Mouse (Mus musculus) macrophage (primary cell): ENCODE data around the gene Rad52. TPM values are rescaled to one million over a fixed set of nuclear protein-coding genes. Genes with fewer than 3 reads are reported as not detected.

Experiments
- H3K27ac ChIP-seq: fragments of 350-480 bp; formaldehyde crosslinking; 2 replicates; pipeline ENCODE4 v1.9.0; 2021
- H3K36me3 ChIP-seq: fragments of 350-480 bp; formaldehyde crosslinking; 2 replicates; pipeline ENCODE4 v1.9.0; 2021; ENCODE audit errors: inconsistent target
- H3K4me3 ChIP-seq: fragments of 350-480 bp; formaldehyde crosslinking; 2 replicates; pipeline ENCODE4 v1.9.0; 2021; ENCODE audit errors: inconsistent target
- H3K79me2 ChIP-seq: fragments of 350-480 bp; formaldehyde crosslinking; 2 replicates; pipeline ENCODE4 v1.9.0; 2021; ENCODE audit errors: inconsistent target
- WGBS: methylation state at CpG from one replicate; pipeline ENCODE4 v1.1.7; 2026; ENCODE audit warnings: inconsistent platforms; ENCODE audit not compliant: missing documents; 5-methylcytosine and 5-hydroxymethylcytosine counted together
- polyA plus RNA-seq: library from polyadenylated mRNA; stranded (reverse); fragments of 250-400 nt; gene quantifications from 3 replicates; pipeline ENCODE4 v1.2.4, GENCODE M21; 2018; ENCODE audit warnings: inconsistent platforms

Gene Rad52
- polyA plus RNA-seq, 1 experiment from 2014 or later: 6.8 TPM

GRCm38 (mm10) chr6:119922544-119922943 is 20.0 kb downstream of the Rad52 start:
- WGBS: 94% methylated on average over 4 of the region's 4 CpGs
- Histone ChIP-seq H3K36me3 (peaks cover 42% of the 10 kb centered on the region), H3K27ac (no peak overlapping the region), H3K4me3 (no peak overlapping the region), H3K79me2 (no peaks in the 10 kb centered on the region)

- Histone ChIP-seq H3K27ac (no peak overlapping the region), H3K36me3 (peaks cover 61% of the 10 kb centered on the region), H3K79me2 (no peaks in the 10 kb centered on the region), H3K4me3 (no peak overlapping the region)
- 71% methylated on average over 4 of the region's 4 CpGs for WGBS
Measured at GRCm38 (mm10) chr6:119924235-119925005, 21.9 kb downstream of the Rad52 start.

Other genes with a start within 250 kb of the Rad52 start
- gene Erc1, start 54.5 kb upstream of the Rad52 start, polyA plus RNA-seq: 4.8 to 8.4 TPM (median 6.9 TPM) in 3 replicates
- 206 to 532 TPM (median 350 TPM) in 3 replicates for gene Wnk1, start 136.0 kb downstream of the Rad52 start, polyA plus RNA-seq
- gene Ninj2, start 190.7 kb downstream of the Rad52 start, polyA plus RNA-seq: not detected in 3 replicates